Mouse (Mus musculus) thymus, postnatal 0 days (tissue): ENCODE results near the gene Atl3. TPM values are rescaled to one million over a fixed set of nuclear protein-coding genes. Genes with fewer than 3 reads are reported as not detected.

Source experiments
- DNase-seq: peaks from one replicate; pipeline ENCODE4 v3.0.0-alpha.2; 2015; ENCODE audit warnings: low spot score
- polyA plus RNA-seq: library from polyadenylated mRNA; unstranded; fragments of >200 nt; fragmentation: Nextera tagmentation; extraction: Ambion mirVana; gene quantifications from 2 replicates; pipeline ENCODE4 v1.2.1, GENCODE M21; 2015

The Atl3 gene
- polyA plus RNA-seq, 1 experiment from 2014 or later = 14.0 TPM

GRCm38 (mm10) chr19:7558675-7559074, 64.8 kb downstream of the Atl3 start:
- no peak for DNase-seq

GRCm38 (mm10) chr19:7559986-7560385, 66.1 kb downstream of the Atl3 start:
- DNase-seq = no peak

DNA sequence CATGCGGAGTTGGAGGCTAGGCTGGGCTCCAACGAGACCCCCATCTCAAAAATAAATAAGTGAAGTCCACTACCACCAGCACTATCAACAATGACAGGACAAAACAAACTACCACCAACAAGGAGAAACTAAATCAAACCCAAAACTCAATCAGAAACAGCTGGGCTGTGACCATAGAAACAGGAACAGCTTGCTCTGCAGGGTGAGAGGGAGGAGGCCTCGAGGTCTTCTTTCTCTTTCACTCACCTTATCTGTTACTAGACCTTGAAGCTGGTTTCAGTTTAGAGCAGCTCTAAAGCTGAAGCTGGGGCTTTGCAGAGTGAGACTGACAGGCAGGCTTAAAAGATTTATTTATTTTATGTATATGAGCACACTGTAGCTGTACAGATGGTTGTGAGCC, 67.6 kb downstream of the Atl3 start:
- no peak for DNase-seq

GRCm38 (mm10) chr19:7562601-7563129, 68.8 kb downstream of the Atl3 start:
- no peak for DNase-seq

- DNase-seq = no peak
Observed at GRCm38 (mm10) chr19:7563676-7564075, 69.8 kb downstream of the Atl3 start.

- no peak for DNase-seq
Observed at GRCm38 (mm10) chr19:7564457-7564856, 70.6 kb downstream of the Atl3 start.

GRCm38 (mm10) chr19:7566826-7567225, 73.0 kb downstream of the Atl3 start:
- no peak for DNase-seq

- no peak for DNase-seq
Observed at GRCm38 (mm10) chr19:7568364-7568763, 74.5 kb downstream of the Atl3 start.

- no peak for DNase-seq
Observed at GRCm38 (mm10) chr19:7569650-7570049, 75.8 kb downstream of the Atl3 start.

GRCm38 (mm10) chr19:7576180-7576579, 82.3 kb downstream of the Atl3 start:
- no peak for DNase-seq

DNA sequence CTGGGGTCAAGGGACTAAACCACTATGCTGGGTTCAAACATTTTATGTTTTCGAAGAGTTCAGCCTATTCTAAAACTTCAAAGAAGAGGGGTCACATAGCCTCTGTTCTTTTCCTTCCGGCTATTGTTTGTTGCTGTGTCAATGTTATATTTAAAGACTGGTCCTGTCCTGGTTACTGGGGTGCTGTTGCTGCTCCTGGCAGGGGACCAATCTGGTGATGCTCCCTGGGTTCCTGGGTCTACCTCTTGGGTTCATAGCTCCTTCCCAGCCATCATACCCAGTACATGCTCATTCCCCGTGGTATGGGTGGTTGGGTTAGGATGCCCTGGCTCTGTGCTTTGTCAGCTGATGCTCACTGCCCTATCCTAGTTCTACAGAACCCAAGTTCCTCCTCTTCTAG, 83.9 kb downstream of the Atl3 start:
- no peak for DNase-seq

DNA sequence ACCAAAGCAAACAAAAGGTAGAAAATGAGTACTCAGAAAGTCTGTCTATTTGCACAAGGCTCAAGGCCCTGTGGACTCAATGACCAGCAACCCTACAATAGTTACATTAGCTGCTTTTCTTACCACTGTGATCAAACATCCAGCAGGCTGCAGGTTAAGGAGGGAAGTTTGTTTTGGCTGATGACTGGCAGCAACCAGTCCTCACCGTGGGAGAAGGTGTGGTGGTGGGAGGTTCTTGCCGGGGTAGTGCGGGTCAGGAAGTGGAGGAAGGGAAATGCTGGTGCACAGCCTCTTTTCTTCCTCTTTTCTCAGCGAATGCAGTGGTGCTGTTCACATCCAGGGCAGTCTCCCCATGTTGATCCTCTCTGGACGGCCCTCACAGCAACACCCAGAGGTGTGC, 87.2 kb downstream of the Atl3 start:
- no peak for DNase-seq

DNA sequence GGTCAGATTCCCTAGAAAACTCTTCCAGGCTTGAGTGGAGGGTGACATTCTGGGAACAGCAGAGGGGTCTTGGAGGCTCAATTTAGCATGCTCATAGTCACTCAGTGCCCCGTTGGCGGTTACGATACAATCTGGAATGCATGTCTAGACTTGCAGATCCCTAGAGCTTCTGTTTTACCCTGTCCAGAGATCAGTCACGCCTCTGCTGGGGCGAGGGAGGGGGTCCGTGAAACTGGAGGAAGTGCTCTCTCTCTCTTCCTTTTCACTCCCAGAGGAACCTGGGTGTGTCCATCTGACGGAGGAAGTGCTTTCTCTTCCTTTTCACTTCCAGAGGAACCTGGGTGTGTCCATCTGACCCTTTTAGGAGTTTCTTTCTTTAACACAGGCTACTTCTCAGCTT, 89.3 kb downstream of the Atl3 start:
- no peak for DNase-seq

DNA sequence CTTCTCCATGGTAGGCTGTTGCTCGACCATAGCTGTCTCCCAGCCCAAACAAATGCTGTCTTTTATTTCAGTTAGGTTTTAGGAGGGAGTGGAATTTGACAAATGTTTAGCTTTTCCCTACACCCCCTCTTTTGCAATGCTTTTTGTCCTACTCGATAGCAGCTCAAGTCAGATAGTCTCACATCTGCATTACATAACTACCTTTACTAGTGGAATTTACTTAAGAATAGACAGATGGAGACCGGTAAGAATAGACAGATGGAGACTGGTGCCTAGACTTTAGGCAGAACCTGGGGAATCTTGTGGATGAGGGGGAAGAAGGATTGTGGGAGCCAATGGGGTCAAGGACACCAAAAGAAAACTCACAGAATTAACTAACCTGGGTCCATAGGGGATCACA, 89.8 kb downstream of the Atl3 start:
- DNase-seq = no peak

DNA sequence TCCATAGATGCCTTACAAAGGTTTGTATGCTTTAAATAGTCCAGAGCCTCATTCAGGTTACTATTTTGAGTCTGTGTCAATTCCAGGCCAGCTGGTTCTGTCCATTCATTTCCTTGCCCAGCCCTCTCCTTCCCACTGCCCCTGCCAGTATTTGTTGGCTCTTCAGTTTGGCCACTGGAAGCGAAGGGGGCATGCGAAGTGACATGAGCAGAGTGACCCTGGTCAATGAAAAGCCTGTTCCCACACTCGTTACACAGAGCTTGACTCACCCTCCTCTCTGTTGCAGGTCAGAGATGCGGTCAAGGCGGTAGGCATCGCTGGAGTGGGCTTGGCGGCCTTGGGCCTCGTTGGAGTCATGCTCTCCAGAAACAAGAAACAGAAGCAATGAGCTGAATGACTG, 91.4 kb downstream of the Atl3 start:
- no peak for DNase-seq

GRCm38 (mm10) chr19:7585764-7586163, 91.9 kb downstream of the Atl3 start:
- DNase-seq = no peak

Other genes with a start within 250 kb of the Atl3 start
- gene Rcor2, start 226.7 kb upstream of the Atl3 start, polyA plus RNA-seq = 7.3 and 8.1 TPM in 2 replicates
- 48.1 and 65.1 TPM in 2 replicates for gene Mark2, start 152.2 kb upstream of the Atl3 start, polyA plus RNA-seq
- gene Spindoc, start 111.0 kb upstream of the Atl3 start, polyA plus RNA-seq = 28.6 and 35.2 TPM in 2 replicates
- gene 2700081O15Rik, start 76.4 kb upstream of the Atl3 start, polyA plus RNA-seq = 5.8 and 7.1 TPM in 2 replicates
- gene Rtn3, start 10.8 kb upstream of the Atl3 start, polyA plus RNA-seq = 192 and 207 TPM in 2 replicates
- 27.1 and 28.4 TPM in 2 replicates for gene Pla2g16, start 63.4 kb downstream of the Atl3 start, polyA plus RNA-seq
- gene Lgals12, start 113.2 kb downstream of the Atl3 start, polyA plus RNA-seq = 0.12 and 0.26 TPM in 2 replicates
- gene Hrasls5, start 118.5 kb downstream of the Atl3 start, polyA plus RNA-seq = 0.13 and 0.17 TPM in 2 replicates
- not detected in 2 replicates for gene Slc22a19, start 217.3 kb downstream of the Atl3 start, polyA plus RNA-seq